Mouse (Mus musculus): Measurements from ENCODE around the gene Hist1h2ad.
"Not testable (repeated sequence)": the region's sequence is repeated elsewhere in the genome, so short reads cannot be mapped to it uniquely, and the experiment has no call there.

The Hist1h2ad gene

DNA sequence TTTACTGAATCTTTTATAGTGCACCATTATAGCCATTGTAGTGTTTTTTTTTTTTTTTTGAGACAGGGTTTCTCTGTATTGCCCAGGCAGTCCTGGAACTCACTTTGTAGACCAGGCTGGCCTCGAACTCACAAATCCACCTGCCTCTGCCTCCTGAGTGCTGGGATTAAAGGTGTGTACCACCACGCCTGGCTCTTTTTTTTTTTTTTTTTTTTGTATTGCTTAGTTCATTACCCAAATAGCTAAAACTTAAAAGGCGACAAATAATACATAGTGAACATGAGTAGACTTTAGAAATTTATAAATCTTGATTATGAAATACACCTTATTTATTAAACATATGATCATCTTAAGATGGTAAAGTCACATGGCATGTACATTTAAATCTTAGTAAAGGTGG is 32.7 kb upstream of the Hist1h2ad start:
- no peak for DNase-seq (ENCODE audit: low spot score in 2 of 2)

DNA sequence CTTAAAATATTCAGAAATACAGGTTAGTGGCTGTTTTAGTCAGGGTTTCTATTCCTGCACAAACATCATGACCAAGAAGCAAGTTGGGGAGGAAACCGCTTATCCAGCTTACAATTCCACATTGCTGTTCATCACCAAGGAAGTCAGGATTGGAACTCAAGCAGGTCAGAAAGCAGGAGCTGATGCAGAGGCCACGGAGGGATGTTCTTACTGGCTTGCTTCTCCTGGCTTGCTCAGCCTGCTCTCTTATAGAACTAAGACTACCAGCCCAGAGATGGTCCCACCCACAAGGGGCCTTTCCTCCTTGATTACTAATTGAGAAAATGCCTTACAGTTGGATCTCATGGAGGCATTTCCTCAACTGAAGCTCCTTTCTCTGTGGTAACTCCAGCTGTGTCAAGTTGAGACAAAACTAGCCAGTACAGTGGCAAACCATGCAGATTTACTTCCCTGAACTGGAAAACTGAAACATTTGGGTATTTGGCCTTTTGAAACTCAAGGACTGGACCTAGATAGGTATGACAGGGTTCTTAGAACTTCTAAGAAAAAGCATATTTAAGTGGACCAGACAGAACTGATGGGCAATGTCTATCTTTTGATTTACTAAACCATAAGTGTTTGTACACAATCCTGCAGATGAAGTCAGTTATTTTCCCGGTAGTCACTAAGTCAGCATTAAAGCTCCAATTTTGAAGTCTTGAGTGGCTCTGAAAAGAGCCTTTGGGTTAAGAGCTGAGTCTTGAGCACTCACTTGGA is 31.8 kb upstream of the Hist1h2ad start:
- not testable (repeated sequence) for DNase-seq (ENCODE audit: low spot score in 2 of 2)

DNA sequence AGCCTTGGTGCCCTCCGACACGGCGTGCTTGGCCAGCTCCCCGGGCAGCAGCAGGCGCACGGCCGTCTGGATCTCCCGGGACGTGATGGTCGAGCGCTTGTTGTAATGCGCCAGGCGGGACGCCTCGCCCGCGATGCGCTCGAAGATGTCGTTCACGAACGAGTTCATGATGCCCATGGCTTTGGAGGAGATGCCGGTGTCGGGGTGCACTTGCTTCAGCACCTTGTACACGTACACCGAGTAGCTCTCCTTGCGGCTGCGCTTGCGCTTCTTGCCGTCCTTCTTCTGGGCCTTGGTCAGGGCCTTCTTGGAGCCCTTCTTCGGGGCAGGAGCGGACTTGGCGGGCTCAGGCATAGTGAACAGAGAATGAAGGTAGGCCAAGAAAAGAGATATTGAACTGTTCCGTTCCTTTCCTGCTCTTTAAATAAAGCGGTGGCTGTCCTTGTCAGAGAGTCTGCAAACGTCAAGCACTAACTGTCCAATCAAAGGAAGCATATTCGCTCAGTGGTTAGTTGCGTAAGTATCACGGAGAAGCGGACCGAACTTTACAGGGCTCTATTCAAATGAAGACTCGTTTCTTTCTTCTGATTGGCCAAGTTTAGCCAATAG is 31.1 kb upstream of the Hist1h2ad start, which contains the start of gene Hist1h2bh:
Gene Hist1h2bh, minus strand, starts transcription at position 394 of the 609 bp plus-strand sequence.
- peak; percentile 67 to 90 for DNase-seq (ENCODE audit: low spot score in 2 of 2)

DNA sequence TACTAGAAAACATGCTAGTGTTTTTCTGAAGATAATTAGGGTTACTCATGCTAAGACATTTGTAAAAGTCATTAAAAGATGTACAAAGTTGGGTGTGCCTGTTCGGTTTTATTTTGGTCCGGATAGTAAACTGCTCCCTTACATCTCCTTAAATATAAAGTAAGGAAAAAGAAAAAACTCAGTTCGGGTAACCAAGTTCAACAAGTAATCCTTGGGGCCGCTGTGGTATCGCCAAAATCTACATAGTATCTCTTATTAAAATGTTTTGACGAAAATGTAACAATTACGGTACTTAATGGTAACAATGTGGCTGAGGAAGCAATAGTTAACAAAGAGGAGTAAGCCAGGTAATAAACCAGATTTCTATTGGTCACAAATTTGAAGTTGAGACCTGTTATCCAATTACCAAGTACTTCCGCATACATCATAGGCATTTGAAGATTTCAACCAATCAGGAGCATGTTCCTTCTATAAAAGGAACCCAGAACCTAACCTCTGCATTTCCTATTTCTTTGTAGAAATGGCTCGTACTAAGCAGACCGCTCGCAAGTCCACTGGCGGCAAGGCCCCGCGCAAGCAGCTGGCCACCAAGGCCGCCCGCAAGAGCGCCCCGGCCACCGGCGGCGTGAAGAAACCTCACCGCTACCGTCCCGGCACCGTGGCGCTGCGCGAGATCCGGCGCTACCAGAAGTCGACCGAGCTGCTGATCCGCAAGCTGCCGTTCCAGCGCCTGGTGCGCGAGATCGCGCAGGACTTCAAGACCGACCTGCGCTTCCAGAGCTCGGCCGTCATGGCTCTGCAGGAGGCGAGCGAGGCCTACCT is 30.0 kb upstream of the Hist1h2ad start, which contains the start of gene Hist1h3f:
Gene Hist1h3f, plus strand, starts transcription at position 88 of the 822 bp plus-strand sequence.
- peak in 1 of 2 experiments; percentile 70 for DNase-seq (ENCODE audit: low spot score in 2 of 2)

DNA sequence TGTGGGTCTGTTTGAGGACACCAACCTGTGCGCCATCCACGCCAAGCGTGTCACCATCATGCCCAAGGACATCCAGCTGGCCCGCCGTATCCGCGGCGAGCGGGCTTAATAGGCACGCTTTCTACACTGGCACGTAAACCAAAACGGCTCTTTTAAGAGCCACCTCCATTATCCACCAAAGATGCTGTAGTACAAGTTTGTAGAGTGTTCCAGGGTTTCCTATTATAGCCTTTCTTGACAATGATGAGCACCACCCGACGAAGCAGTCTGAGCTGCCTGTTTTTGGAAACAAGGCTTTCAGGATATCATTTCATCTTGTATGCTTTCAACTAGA is 29.4 kb upstream of the Hist1h2ad start:
- DNase-seq (ENCODE audit: low spot score in 2 of 2) = not testable (repeated sequence)

DNA sequence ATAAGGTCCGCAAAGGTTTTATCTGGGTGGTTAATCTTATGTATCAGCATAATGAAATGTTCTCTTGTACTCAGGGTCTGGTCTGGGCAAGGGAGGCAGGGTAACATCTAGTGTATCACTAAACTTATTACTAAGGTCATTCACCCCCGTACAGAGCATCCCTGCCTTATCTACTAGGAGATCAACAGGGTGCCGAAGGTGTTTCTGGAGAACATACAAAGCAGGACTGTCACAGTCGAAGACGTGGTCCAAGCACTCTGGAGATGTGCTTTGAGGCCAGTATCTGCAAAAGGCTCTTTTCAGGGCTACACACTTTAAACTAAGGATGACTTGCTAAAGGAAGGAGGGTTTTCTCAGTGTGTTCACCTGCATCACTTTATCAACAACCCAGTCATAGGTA is 27.5 kb upstream of the Hist1h2ad start:
- no peak for DNase-seq (ENCODE audit: low spot score in 2 of 2)

DNA sequence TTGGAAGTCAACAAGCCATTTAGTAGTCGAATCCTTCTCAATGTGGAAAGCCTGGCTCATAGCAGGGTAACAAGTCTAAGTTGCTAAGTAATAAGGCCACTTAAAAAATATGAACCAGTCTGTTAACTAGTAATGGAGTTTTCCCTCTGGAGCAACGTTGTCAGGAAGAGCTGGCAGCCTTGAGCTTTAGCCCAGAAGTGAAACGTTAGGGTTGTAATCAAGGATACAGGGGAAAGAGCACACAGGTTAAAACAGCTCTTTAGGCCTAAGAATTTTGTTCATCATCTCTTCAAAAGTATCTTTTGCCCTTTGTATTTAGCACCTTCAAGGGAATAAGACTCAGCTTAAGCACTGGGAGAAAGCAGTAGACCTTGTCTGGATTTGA is 23.4 kb upstream of the Hist1h2ad start:
- no peak for DNase-seq (ENCODE audit: low spot score in 2 of 2)

DNA sequence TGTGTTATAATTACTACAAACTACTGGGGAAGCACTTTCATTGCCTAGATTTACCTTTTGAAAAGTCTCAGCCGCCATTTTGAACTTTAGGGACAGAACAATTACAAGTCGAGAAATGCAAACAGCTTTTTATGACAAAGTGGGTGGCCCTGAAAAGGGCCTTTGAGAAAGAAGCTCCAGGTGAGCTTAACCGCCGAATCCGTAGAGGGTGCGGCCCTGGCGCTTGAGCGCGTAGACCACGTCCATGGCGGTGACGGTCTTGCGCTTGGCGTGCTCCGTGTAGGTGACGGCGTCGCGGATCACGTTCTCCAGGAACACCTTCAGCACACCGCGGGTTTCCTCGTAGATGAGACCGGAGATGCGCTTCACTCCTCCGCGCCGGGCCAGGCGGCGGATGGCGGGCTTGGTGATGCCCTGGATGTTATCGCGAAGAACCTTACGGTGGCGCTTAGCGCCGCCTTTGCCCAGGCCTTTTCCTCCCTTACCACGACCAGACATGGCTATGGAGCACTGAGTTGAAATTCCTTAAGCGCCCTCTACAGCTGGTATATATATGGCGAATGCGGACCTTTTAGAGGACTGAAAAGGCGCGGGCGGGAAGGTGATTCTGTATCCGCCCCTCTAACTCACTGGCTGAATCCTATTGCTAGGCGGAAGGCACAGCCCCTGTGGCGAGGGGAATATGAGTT is 22.9 kb upstream of the Hist1h2ad start, which contains the start of gene Hist1h4f:
Gene Hist1h4f, minus strand, starts transcription at position 503 of the 689 bp plus-strand sequence.
- DNase-seq (ENCODE audit: low spot score in 2 of 2) = peak; percentile 91

DNA sequence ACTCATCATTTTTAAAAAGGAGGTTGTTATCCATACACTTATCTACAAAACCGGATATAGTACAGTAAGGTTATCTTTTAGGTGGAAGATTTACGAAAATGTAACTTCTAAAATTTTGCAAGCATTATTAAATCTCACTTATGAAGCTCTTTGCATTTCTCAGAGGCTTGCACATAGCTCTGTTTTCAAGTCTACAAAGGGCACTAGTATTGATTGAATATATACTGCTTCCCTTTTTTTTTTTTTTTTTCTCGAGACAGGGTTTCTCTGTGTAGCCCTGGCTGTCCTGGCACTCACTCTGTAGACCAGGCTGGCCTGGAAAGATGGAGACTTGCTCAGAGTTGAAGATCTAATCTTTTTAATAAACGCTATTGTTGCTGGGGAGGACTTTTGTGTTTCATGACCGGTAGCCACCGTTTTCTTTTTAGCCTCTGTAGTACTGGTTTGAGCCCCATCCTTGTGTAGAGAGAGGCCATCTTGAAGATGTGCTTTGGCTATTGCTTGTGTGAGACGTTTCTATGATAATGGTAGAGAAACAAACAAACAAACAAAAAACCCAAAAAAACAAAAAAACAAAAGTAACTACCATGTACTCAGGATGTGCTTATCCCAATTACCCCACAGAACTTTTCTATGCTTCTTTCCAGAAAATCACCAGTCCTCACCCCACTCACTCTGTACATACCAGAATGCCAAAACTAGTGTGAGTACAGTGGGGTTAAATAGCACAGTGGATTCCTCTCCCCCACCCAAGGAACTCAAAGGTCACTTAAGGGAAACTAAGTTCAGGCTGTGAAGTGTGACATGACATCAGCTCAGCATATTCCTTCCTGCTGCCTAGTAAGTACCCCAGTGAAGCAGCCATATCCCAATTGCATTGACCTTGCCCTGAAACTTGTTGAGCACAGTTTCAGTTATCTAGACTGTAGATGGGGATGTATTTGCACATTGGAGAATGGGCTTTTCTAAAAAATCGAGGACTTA is 22.0 kb upstream of the Hist1h2ad start:
- DNase-seq (ENCODE audit: low spot score in 2 of 2) = no peak

DNA sequence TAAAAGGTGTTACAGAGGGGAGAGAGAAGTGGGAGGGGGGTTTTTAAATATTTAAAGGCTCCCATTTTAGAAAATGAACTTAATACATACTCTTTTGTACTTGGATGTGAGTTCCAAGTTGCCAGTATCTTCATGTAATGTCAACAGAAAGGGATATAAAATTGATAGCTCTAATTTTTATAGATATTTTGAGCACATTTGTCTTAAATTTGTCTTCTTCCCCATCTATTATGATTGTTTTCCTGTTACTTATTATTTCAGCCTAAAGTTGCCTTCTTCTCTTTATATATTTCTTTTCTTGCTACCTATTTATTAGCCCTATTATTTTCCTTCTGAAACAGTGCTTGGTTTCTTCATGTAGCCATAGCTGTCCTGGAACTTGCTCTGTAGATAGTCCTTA is 21.2 kb upstream of the Hist1h2ad start, which contains the start of gene Hist1h1d:
Gene Hist1h1d, plus strand, starts transcription at position 301 of the 400 bp plus-strand sequence.
- DNase-seq (ENCODE audit: low spot score in 2 of 2) = no peak

DNA sequence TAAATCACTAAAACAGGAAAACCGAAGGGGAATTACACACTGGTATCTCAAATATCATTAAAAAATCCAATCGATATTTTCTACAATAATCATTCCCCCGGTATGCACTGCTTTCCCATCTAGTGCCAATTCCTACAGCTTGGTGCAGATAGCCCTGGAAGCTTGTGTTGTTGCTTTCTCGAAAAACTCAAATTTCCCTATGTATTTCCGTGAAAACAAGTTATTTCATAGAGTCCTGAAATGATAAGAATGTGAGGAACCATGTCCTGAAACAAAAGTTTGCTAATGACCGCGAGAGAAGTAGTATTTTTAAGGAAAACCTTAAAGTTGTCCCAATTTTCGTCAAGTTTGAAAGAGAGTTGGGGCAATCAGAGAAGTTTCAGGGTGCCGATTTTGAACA is 19.8 kb upstream of the Hist1h2ad start:
- DNase-seq (ENCODE audit: low spot score in 2 of 2) = no peak

DNA sequence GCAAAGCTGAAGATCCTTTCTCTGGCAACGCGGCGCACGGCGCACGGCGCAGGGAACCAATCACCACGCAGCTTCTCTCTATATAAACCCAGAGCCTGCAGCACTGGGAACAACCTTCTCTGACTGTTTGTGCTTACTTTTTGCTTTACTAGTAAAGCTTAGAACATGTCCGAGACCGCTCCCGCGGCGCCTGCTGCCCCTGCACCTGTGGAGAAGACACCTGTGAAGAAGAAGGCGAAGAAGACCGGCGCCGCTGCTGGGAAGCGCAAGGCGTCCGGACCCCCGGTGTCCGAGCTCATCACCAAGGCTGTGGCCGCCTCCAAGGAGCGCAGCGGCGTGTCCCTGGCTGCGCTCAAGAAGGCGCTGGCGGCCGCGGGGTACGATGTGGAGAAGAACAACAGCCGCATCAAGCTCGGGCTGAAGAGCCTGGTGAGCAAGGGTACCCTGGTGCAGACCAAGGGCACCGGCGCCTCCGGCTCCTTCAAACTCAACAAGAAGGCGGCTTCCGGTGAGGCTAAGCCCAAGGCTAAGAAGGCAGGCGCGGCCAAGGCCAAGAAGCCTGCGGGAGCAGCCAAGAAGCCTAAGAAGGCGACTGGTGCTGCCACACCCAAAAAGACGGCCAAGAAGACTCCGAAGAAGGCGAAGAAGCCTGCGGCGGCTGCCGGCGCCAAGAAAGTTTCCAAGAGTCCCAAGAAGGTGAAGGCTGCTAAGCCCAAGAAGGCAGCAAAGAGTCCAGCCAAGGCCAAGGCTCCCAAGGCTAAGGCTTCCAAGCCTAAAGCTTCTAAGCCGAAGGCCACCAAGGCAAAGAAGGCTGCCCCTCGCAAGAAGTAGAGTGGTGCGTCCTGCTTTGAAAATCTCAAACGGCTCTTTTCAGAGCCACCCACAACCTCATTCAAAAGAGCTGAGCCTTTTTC is 19.0 kb upstream of the Hist1h2ad start:
- DNase-seq (ENCODE audit: low spot score in 2 of 2) = peak; percentile 76 to 79

DNA sequence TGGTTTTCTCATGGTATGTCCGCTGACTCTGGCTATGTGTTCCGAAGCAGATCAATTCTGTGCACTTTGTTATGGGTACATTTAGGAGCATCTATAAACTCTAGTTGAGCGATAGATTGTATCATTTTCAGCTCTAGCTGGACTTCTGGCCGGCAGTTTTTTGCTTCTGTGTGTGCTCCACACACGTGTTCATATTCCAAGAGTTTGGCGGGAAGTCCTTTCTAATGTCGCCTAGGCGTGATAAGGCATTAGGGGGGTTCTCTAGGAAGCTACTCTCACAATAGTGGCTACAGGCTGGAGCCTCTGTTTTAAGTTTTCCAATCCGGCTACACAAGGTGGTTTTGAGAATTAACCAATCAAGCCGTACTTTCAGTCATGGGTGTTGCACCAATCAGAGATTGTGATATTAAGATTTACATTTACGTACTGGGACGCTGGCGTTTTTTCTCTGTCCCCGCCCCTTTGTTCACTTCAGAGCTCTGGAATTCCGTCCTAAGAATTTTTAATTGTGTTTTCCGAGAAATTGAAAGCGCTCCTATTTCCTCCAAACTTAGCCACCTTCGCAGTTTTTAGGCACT is 18.3 kb upstream of the Hist1h2ad start:
- DNase-seq (ENCODE audit: low spot score in 2 of 2) = peak in 1 of 2 experiments; percentile 79

DNA sequence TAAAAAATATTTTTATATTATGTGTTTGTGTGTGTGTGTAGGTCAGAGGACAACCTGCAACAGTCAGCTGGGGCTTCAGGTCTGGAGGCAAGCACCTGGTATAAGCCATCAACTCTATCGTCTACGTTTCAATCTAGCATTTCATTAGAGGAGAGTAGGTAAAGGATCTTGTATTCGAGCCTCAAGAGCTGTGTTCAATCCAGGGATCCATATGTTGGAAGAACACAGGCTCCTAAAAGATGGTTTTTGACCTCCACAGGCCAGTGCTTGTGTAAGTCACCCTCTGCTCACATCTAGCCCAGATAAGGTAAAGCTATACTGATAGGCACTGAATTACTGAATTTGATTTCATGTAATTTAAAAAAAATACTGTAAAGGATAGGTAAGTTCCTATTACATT is 17.3 kb upstream of the Hist1h2ad start:
- DNase-seq (ENCODE audit: low spot score in 2 of 2) = no peak

DNA sequence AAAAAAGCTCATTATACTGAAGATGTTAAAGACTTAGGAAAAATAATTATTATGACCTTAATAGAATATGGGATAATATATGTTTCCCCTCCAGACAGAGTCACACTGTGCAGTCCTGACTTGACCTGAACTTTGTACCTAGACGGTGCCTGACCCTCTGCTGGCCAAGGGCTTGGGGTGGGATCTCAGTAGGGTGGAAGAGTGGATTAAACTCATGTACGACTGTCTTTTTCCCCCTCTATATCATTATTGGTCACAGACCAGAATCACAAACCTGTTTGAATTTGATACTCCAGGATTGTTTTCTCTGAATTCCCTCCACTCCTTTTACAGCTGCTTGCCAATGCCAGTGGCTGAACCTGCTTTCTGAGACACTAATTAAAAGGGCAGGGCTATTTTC is 13.5 kb upstream of the Hist1h2ad start:
- DNase-seq (ENCODE audit: low spot score in 2 of 2) = not testable (repeated sequence)

DNA sequence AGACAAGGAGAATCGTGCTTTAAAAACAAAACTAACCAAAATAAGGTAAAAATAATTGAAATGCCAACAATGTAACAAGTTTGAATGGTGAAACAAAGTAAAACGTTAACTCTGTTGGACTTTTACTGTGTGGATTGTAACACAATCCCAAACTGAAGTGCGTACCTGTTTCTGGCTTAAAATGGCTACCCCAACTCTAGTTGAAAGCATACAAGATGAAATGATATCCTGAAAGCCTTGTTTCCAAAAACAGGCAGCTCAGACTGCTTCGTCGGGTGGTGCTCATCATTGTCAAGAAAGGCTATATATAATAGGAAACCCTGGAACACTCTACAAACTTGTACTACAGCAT is 12.7 kb upstream of the Hist1h2ad start:
- not testable (repeated sequence) for DNase-seq (ENCODE audit: low spot score in 2 of 2)

DNA sequence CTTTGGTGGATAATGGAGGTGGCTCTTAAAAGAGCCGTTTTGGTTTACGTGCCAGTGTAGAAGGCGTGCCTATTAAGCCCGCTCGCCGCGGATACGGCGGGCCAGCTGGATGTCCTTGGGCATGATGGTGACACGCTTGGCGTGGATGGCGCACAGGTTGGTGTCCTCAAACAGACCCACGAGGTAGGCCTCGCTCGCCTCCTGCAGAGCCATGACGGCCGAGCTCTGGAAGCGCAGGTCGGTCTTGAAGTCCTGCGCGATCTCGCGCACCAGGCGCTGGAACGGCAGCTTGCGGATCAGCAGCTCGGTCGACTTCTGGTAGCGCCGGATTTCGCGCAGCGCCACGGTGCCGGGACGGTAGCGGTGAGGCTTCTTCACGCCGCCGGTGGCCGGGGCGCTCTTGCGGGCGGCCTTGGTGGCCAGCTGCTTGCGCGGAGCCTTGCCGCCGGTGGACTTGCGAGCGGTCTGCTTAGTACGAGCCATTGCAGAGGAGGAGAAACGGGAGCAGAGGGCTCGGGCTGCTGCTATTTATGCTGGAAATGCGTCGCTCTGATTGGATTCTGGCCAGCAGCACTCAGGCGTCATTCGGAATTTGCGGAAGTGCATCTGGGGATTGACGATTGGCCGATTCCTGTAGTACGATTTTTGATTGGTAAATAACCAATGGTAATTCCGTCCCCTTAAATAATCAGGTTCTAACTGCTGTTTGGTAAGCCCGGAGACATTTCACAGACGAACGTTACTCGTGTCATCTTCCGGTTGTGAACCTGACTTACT is 12.1 kb upstream of the Hist1h2ad start, which contains the start of gene Hist1h3e:
Gene Hist1h3e, minus strand, starts transcription at position 487 of the 777 bp plus-strand sequence.
- DNase-seq (ENCODE audit: low spot score in 2 of 2) = peak; percentile 92 to 95
